Mouse (Mus musculus) MEL (cell line): ENCODE results near the gene Hist1h2ad. TPM values are rescaled to one million over a fixed set of nuclear protein-coding genes. Genes with fewer than 3 reads are reported as not detected.
A peak's percentile ranks its signal among the peaks of the same experiment; 100 is the strongest.

Experiments
- DNase-seq: peaks from one replicate; pipeline ENCODE4 v3.0.0; 2011; ENCODE audit warnings: low read depth, low spot score
- H3K27ac ChIP-seq: 2 replicates; pipeline ENCODE4 v1.5.1; 2012; ENCODE audit warnings: low read depth, mild to moderate bottlenecking, control low read depth, low read length, moderate library complexity; ENCODE audit not compliant: control insufficient read depth
- H3K27me3 ChIP-seq, 2 experiments: fragments of 150-350 bp in 1 of 2; sonication (generic) in 1 of 2; 2 replicates each; pipeline ENCODE4 v1.6.1; 2012; ENCODE audit warnings: low read length in 2 of 2, mild to moderate bottlenecking in 2 of 2, improper control_type of control experiment in 1 of 2, moderate library complexity in 1 of 2; ENCODE audit not compliant: insufficient read depth in 2 of 2, control insufficient read depth in 1 of 2
- H3K36me3 ChIP-seq, 2 experiments: 2 replicates each; pipeline ENCODE4 v1.6.1; 2012 to 2014; ENCODE audit warnings: low read length in 2 of 2, improper control_type of control experiment in 1 of 2, inconsistent platforms in 1 of 2, mild to moderate bottlenecking in 1 of 2; ENCODE audit not compliant: insufficient read depth in 2 of 2, control insufficient read depth in 1 of 2
- H3K4me1 ChIP-seq, 2 experiments: fragments of 150-350 bp in 1 of 2; sonication (generic) in 1 of 2; 2 replicates each; pipeline ENCODE4 v1.6.1; 2012; ENCODE audit warnings: low read length in 2 of 2, improper control_type of control experiment in 1 of 2, mild to moderate bottlenecking in 1 of 2; ENCODE audit not compliant: insufficient read depth in 2 of 2, control insufficient read depth in 1 of 2
- H3K4me3 ChIP-seq, 2 experiments: fragments of 150-350 bp in 1 of 2; sonication (generic) in 1 of 2; 2 replicates each; pipeline ENCODE4 v1.5.1; 2012; ENCODE audit warnings: low read depth in 2 of 2, low read length in 2 of 2, mild to moderate bottlenecking in 2 of 2, moderate library complexity in 2 of 2, control low read depth in 1 of 2, improper control_type of control experiment in 1 of 2; ENCODE audit not compliant: control insufficient read depth in 1 of 2, insufficient read depth in 1 of 2
- H3K79me2 ChIP-seq: 2 replicates; pipeline ENCODE4 v1.6.1; 2012; ENCODE audit warnings: mild to moderate bottlenecking, low read length, moderate library complexity; ENCODE audit not compliant: control insufficient read depth, poor library complexity, insufficient read depth
- H3K9ac ChIP-seq: 2 replicates; pipeline ENCODE4 v1.6.1; 2012; ENCODE audit warnings: low read depth, mild to moderate bottlenecking, control low read depth, low read length, moderate library complexity; ENCODE audit not compliant: control insufficient read depth, poor library complexity, severe bottlenecking
- H3K9me3 ChIP-seq: fragments of 150-350 bp; sonication (generic); replicated peaks from 2 replicates; pipeline ENCODE4 v1.6.1; 2012; ENCODE audit warnings: mild to moderate bottlenecking, low read length, improper control_type of control experiment, moderate library complexity; ENCODE audit not compliant: insufficient read depth
- CHD1 ChIP-seq: IDR thresholded peaks from 2 replicates; pipeline ENCODE4 v1.6.1; 2012; ENCODE audit warnings: low read depth, mild to moderate bottlenecking, inconsistent platforms, low read length, improper control_type of control experiment
- ELF1 ChIP-seq: IDR thresholded peaks from 2 replicates; pipeline ENCODE4 v1.6.1; 2014; ENCODE audit warnings: low read depth, mild to moderate bottlenecking, inconsistent platforms, low read length, improper control_type of control experiment, moderate library complexity
- EP300 ChIP-seq, 2 experiments: IDR thresholded peaks; 2 replicates each; pipeline ENCODE4 v1.6.1; 2011; ENCODE audit warnings: improper control_type of control experiment in 2 of 2, low read length in 2 of 2, low read depth in 1 of 2, mild to moderate bottlenecking in 1 of 2
- ETS1 ChIP-seq: IDR thresholded peaks from 2 replicates; pipeline ENCODE4 v1.6.1; 2012; ENCODE audit warnings: low read depth, mild to moderate bottlenecking, inconsistent platforms, low read length, improper control_type of control experiment, moderate library complexity
- GATA1 ChIP-seq: IDR thresholded peaks from 2 replicates; pipeline ENCODE4 v1.6.1; 2011; ENCODE audit warnings: low read depth, low read length, improper control_type of control experiment
- JUND ChIP-seq: IDR thresholded peaks from 2 replicates; pipeline ENCODE4 v1.6.1; 2011; ENCODE audit warnings: low read depth, mild to moderate bottlenecking, improper control_type of control experiment, low read length
- MAFK ChIP-seq: IDR thresholded peaks from 2 replicates; pipeline ENCODE4 v1.6.1; 2011; ENCODE audit warnings: low read depth, mild to moderate bottlenecking, low read length, improper control_type of control experiment, borderline replicate concordance
- MAX ChIP-seq: IDR thresholded peaks from 2 replicates; pipeline ENCODE4 v1.6.1; 2011; ENCODE audit warnings: low read length, improper control_type of control experiment
- MAZ ChIP-seq: IDR thresholded peaks from 2 replicates; pipeline ENCODE4 v1.6.1; 2012; ENCODE audit warnings: low read depth, mild to moderate bottlenecking, inconsistent platforms, low read length, improper control_type of control experiment
- MYB ChIP-seq: IDR thresholded peaks from 2 replicates; pipeline ENCODE4 v1.6.1; 2011; ENCODE audit warnings: mild to moderate bottlenecking, low read depth, low read length, improper control_type of control experiment
- NELFE ChIP-seq: IDR thresholded peaks from 2 replicates; pipeline ENCODE4 v1.6.1; 2011; ENCODE audit warnings: low read depth, low read length, improper control_type of control experiment
- POLR2AphosphoS2 ChIP-seq: IDR thresholded peaks from 2 replicates; pipeline ENCODE4 v1.6.1; 2011; ENCODE audit warnings: low read length, improper control_type of control experiment
- RAD21 ChIP-seq: IDR thresholded peaks from 2 replicates; pipeline ENCODE4 v1.6.1; 2011; ENCODE audit warnings: mild to moderate bottlenecking, low read depth, low read length, improper control_type of control experiment
- RCOR1 ChIP-seq: IDR thresholded peaks from 2 replicates; pipeline ENCODE4 v1.6.1; 2012; ENCODE audit warnings: low read depth, mild to moderate bottlenecking, inconsistent platforms, low read length, improper control_type of control experiment
- TBP ChIP-seq: IDR thresholded peaks from 2 replicates; pipeline ENCODE4 v1.8.0; 2011; ENCODE audit warnings: low read depth, low read length, improper control_type of control experiment
- ZKSCAN1 ChIP-seq: IDR thresholded peaks from 2 replicates; pipeline ENCODE4 v1.6.1; 2012; ENCODE audit warnings: low read depth, mild to moderate bottlenecking, inconsistent platforms, low read length, improper control_type of control experiment, moderate library complexity
- polyA plus RNA-seq, 2 experiments: library from polyadenylated mRNA; stranded (reverse) in 1 of 2; unstranded in 1 of 2; fragments of >175 nt in 1 of 2; fragments of >200 nt in 1 of 2; gene quantifications; 2 replicates each; pipeline versions ENCODE4 v1.2.1 to v1.2.4; 2012; ENCODE audit warnings: low replicate concordance in 2 of 2, low read depth in 1 of 2; ENCODE audit not compliant: insufficient read length in 2 of 2, insufficient read depth in 1 of 2, missing spikeins in 1 of 2
- total RNA-seq: library from RNA; depleted of rRNA; stranded (reverse); fragments of 300-350 nt; gene quantifications from 2 replicates; pipeline ENCODE4 v1.2.3, GENCODE M21; 2012

Hist1h2ad gene
- total and polyA plus RNA-seq, 3 experiments, result 0.14 to 924 TPM; not detected in 1

DNA sequence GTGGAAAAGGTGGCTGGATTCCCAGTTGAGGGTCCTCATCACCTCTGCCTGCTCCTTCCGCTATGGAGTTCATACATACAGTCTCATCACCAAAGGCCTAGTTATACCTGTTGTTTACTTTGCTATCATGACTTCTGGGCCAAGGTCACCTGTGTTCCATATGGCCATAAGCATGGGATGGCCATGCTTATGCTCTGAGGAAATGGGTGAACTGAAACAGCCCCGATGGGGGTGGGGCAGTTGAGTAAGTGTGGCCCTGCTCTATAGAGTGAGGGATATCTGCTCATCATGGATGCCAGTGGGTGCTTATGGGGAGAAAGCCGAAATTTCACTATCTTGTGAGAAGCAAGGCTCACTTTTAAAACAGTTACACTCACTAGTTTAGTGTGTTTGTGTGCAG is 30.9 kb downstream of the Hist1h2ad start:
- no peak for DNase-seq
- TF ChIP-seq MAX, result no peak
- TF ChIP-seq ZKSCAN1, result no peak
- no peak for TF ChIP-seq MYB
- TF ChIP-seq JUND, result no peak
- no peak for TF ChIP-seq POLR2AphosphoS2
- no peak for TF ChIP-seq MAZ
- no peak for TF ChIP-seq EP300 (IDR thresholded peaks at IDR 0.05; ENCODE audit: low read depth in 1 of 2, low read length in 2 of 2)
- no peak for TF ChIP-seq RAD21
- TF ChIP-seq ELF1, result no peak
- TF ChIP-seq NELFE, result no peak
- no peak for TF ChIP-seq GATA1
- no peak for TF ChIP-seq CHD1
- no peak for TF ChIP-seq RCOR1
- no peak for TF ChIP-seq MAFK
- TF ChIP-seq, all 39 proteins: peak for 0
- H3K9me3 ChIP-seq, result no peaks in the 10 kb centered on the region
- peaks cover 0 to 12% of the 10 kb centered on the region in 2 experiments; a peak in 2 of 4 replicates for H3K36me3 ChIP-seq
- no peak overlapping the region for H3K4me3 ChIP-seq
- no peaks in the 10 kb centered on the region for H3K27me3 ChIP-seq
- peaks cover 0 to 8% of the 10 kb centered on the region in 2 experiments; a peak in 2 of 4 replicates for H3K4me1 ChIP-seq
- H3K79me2 ChIP-seq, result no peaks in the 10 kb centered on the region
- H3K9ac ChIP-seq, result no peak overlapping the region
- H3K27ac ChIP-seq, result no peak overlapping the region

DNA sequence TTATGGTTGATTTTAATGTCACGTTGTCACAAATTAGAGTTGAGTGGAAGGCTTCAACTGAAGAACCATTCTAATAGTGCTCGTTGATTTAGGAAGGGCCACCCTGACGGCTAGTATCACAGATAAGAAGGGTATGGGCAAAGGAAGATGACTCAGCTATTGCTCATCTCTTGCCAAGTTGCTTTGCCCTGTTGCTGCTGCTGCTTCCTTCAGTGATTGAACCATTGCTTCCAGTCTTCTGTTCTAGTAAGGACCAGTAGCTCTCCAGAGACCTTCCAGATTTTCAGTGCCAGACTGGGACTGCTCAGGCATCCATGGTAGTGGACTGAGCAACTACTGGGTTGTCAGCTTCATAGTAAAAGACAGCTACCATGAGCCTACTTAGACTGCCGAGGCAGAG is 35.0 kb downstream of the Hist1h2ad start:
- Histone ChIP-seq H3K79me2 (no peaks in the 10 kb centered on the region), H3K27me3 (no peaks in the 10 kb centered on the region), H3K27ac (no peak overlapping the region), H3K4me3 (no peak overlapping the region), H3K9me3 (no peaks in the 10 kb centered on the region), H3K36me3 (peaks cover 0 to 12% of the 10 kb centered on the region in 2 experiments; a peak in 2 of 4 replicates), H3K4me1 (peaks cover 0 to 8% of the 10 kb centered on the region in 2 experiments; a peak in 2 of 4 replicates), H3K9ac (no peak overlapping the region)
- TF ChIP-seq ETS1, result peak; percentile 31; the same call in 1 of the 2 replicates
- no peak for TF ChIP-seq TBP
- peak; percentile 49 to 55; a peak in 2 of 4 replicates for TF ChIP-seq EP300 (IDR thresholded peaks at IDR 0.05; ENCODE audit: low read depth in 1 of 2, low read length in 2 of 2)
- TF ChIP-seq GATA1, result peak; percentile 69
- no peak for TF ChIP-seq MAX
- peak; percentile 63 for TF ChIP-seq JUND
- DNase-seq, result peak; percentile 71
